Mouse (Mus musculus) adrenal gland, postnatal 0 days (tissue): ENCODE results near the gene Tnfsf9. TPM values are rescaled to one million over a fixed set of nuclear protein-coding genes. Genes with fewer than 3 reads are reported as not detected.

ENCODE experiments used
- polyA plus RNA-seq: library from polyadenylated mRNA; unstranded; fragments of >200 nt; fragmentation: Nextera tagmentation; extraction: Ambion mirVana; gene quantifications from 2 replicates; pipeline ENCODE4 v1.2.1, GENCODE M21; 2015

Tnfsf9 gene
- 1.5 and 1.6 TPM in 2 replicates for polyA plus RNA-seq

DNA sequence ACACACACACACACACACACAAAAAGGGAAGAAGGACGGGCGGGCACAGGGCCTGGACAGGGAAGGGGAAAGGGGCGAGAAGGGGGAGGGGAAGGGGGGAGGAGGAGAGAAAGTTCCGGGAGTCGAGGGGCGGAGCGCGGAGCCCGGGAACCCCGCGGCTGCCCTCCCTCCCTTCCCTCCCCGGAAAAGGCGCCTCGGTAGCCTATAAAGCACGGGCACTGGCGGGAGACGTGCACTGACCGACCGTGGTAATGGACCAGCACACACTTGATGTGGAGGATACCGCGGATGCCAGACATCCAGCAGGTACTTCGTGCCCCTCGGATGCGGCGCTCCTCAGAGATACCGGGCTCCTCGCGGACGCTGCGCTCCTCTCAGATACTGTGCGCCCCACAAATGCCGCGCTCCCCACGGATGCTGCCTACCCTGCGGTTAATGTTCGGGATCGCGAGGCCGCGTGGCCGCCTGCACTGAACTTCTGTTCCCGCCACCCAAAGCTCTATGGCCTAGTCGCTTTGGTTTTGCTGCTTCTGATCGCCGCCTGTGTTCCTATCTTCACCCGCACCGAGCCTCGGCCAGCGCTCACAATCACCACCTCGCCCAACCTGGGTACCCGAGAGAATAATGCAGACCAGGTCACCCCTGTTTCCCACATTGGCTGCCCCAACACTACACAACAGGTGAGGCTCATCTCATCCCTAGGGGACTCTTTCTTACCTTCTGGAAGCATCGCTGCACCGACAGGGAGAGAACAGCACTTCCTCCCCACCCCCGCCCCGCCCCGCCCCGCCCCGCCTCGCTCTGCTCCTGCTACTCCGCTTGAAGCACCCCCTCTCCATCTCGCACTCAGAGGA lies at the start of gene Tnfsf9:
TSS of gene Tnfsf9 (plus strand) at position 145 of the 854 bp plus-strand sequence.

GRCm38 (mm10) chr17:57058891-57059485 lies 46.1 kb upstream of the Tnfsf9 start, which contains the start of gene Crb3:
Gene Crb3, plus strand, starts transcription at chr17:57059105.

GRCm38 (mm10) chr17:57059486-57059977 lies 45.6 kb upstream of the Tnfsf9 start, which contains the start of gene Slc25a23:
Gene Slc25a23, minus strand, starts transcription at chr17:57059863.

DNA sequence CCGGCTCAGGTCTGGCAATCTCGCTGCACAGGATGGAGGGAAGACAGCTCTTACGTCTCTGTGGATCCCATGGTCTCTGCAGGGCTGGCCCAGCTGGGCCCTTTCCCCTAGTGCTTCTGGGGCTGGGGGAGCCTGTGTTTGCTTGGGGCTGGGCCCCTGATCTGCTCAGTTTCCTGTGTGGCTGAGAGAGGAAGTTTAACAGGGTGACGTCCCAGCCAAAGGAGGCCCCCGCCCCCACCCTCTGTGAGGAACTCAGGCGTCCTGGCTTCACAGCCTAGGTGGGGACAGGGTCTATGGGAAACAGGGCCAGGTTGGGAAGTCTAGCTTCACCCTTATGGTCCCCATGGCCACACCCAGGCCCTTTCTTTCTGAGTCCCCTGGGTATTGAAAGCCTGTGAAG lies 26.8 kb upstream of the Tnfsf9 start, which contains the start of gene Dennd1c:
TSS of gene Dennd1c (minus strand) at position 179 of the 400 bp plus-strand sequence.

DNA sequence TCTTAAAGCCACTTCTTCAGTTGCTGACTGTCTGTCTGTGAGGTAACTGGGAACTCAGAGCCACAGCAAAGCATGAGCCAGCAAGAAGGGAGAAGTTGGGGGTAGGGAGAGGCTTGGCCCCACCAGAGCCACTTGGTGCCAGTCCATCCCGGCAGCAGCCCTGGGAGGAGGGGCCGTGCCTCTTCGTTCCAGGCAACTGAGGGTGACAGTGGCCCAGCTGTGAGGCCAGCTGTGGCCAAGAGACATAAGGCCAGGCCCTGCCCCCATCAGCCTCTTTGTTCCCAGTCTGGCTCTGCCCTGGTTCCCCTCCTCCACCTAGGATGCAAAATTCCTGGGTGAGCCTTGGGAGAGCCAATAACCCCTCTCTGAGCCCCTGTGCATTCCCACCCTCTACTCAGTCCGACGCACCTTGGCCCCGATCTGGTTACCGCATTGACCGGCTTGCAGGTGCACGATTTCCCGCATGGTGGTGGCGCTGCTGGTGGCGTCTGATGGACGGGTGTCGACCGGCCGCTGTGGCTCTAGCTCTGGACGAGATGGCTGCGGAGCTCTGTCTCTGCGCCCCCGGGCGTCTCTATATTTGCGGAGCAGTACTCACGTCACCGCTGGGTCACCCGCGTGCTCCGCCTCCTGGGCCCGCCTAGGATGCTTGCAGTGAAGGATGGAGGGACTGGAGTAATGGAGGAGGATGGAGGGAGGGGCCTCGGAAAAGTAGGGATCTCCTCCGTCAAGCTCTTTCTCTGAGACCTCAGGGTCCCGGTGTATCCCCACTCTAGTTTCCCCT lies 17.9 kb upstream of the Tnfsf9 start, which contains the start of gene Tubb4a:
TSS of gene Tubb4a (minus strand) at position 734 of the 784 bp plus-strand sequence.

GRCm38 (mm10) chr17:57148994-57149803 lies 44.1 kb downstream of the Tnfsf9 start, which contains the start of gene Cd70:
Gene Cd70, minus strand, starts transcription at chr17:57149777.

Other genes with a start within 250 kb of the Tnfsf9 start
- gene Acsbg2, start 230.9 kb upstream of the Tnfsf9 start, polyA plus RNA-seq: not detected in 2 replicates
- gene 1700061G19Rik, start 229.8 kb upstream of the Tnfsf9 start, polyA plus RNA-seq: 0.19 and 0.26 TPM in 2 replicates
- 13.6 and 14.1 TPM in 2 replicates for gene Mllt1, start 169.9 kb upstream of the Tnfsf9 start, polyA plus RNA-seq
- gene Acer1, start 123.2 kb upstream of the Tnfsf9 start, polyA plus RNA-seq: not detected in 2 replicates
- 117 and 163 TPM in 2 replicates for gene Clpp, start 115.0 kb upstream of the Tnfsf9 start, polyA plus RNA-seq
- gene Alkbh7, start 108.0 kb upstream of the Tnfsf9 start, polyA plus RNA-seq: 112 TPM in 2 replicates
- 4.4 and 7.9 TPM in 2 replicates for gene Pspn, start 105.3 kb upstream of the Tnfsf9 start, polyA plus RNA-seq
- gene Gtf2f1, start 94.0 kb upstream of the Tnfsf9 start, polyA plus RNA-seq: 29.7 and 47.9 TPM in 2 replicates
- 0.35 and 0.37 TPM in 2 replicates for gene Gm17949, start 93.9 kb upstream of the Tnfsf9 start, polyA plus RNA-seq
- gene Khsrp, start 73.8 kb upstream of the Tnfsf9 start, polyA plus RNA-seq: 20.2 and 25.9 TPM in 2 replicates
- gene Slc25a41, start 63.7 kb upstream of the Tnfsf9 start, polyA plus RNA-seq: not detected in 2 replicates
- gene Crb3, start 46.2 kb upstream of the Tnfsf9 start, polyA plus RNA-seq: 2.0 and 3.5 TPM in 2 replicates
- 12.5 and 14.0 TPM in 2 replicates for gene Slc25a23, start 45.5 kb upstream of the Tnfsf9 start, polyA plus RNA-seq
- 0.93 and 2.0 TPM in 2 replicates for gene Dennd1c, start 26.8 kb upstream of the Tnfsf9 start, polyA plus RNA-seq
- 28.5 and 110 TPM in 2 replicates for gene Tubb4a, start 17.5 kb upstream of the Tnfsf9 start, polyA plus RNA-seq
- not detected in 2 replicates for gene Cd70, start 44.5 kb downstream of the Tnfsf9 start, polyA plus RNA-seq
- gene Tnfsf14, start 88.9 kb downstream of the Tnfsf9 start, polyA plus RNA-seq: 0.14 and 0.28 TPM in 2 replicates
- 63.5 and 85.8 TPM in 2 replicates for gene C3, start 122.8 kb downstream of the Tnfsf9 start, polyA plus RNA-seq
- gene Gpr108, start 143.1 kb downstream of the Tnfsf9 start, polyA plus RNA-seq: 45.8 and 74.8 TPM in 2 replicates
- gene Trip10, start 144.1 kb downstream of the Tnfsf9 start, polyA plus RNA-seq: 28.6 and 35.5 TPM in 2 replicates
- gene Vav1, start 173.8 kb downstream of the Tnfsf9 start, polyA plus RNA-seq: 3.4 and 3.6 TPM in 2 replicates